Mouse (Mus musculus): ENCODE measurements around the gene Dagla. TPM values are rescaled to one million over a fixed set of nuclear protein-coding genes. Genes with fewer than 3 reads are reported as not detected.

Gene Dagla
- total and polyA plus RNA-seq, 2 experiments from 2014 or later = 0.60 to 0.92 TPM

GRCm38 (mm10) chr19:10225767-10226166 lies 78.9 kb downstream of the Dagla start:
- no peak overlapping the region for H3K9ac ChIP-seq (replicated peaks; ENCODE audit: low read depth, low read length)
- H3K27me3 ChIP-seq (ENCODE audit: control insufficient read depth, insufficient read depth, low read length) = no peaks in the 10 kb centered on the region
- H3K4me1 ChIP-seq (ENCODE audit: control insufficient read depth, insufficient read depth) = peaks cover 6% of the 10 kb centered on the region; the same call in 1 of the 2 replicates
- H3K36me3 ChIP-seq (replicated peaks; ENCODE audit: control insufficient read depth, insufficient read depth, low read length) = no peaks in the 10 kb centered on the region
- no peak overlapping the region for H3K4me3 ChIP-seq (ENCODE audit: low read depth, low read length)
- no peaks in the 10 kb centered on the region for H3K9me3 ChIP-seq (replicated peaks; ENCODE audit: control insufficient read depth, low read length)
- WGBS = 39% methylated on average over 4 of the region's 4 CpGs
- TF ChIP-seq CTCF (IDR thresholded peaks at IDR 0.05; ENCODE audit: low read depth) (no peak), EP300 (IDR thresholded peaks at IDR 0.05; ENCODE audit: low read depth) (no peak)
- H3K4me2 ChIP-seq (ENCODE audit: low read depth, low read length) = no peak overlapping the region
- DNase-seq (ENCODE audit: low spot score) (no peak), ATAC-seq (ENCODE audit: insufficient read depth, low read depth) (no peak)
- H3K27ac ChIP-seq (ENCODE audit: low read depth) = no peak overlapping the region

GRCm38 (mm10) chr19:10224637-10225453 lies 79.8 kb downstream of the Dagla start:
- DNase-seq (ENCODE audit: low spot score) (no peak), ATAC-seq (ENCODE audit: insufficient read depth, low read depth) (no peak)
- TF ChIP-seq EP300 (IDR thresholded peaks at IDR 0.05; ENCODE audit: low read depth) (no peak), CTCF (IDR thresholded peaks at IDR 0.05; ENCODE audit: low read depth) (no peak)
- Histone ChIP-seq H3K36me3 (replicated peaks; ENCODE audit: control insufficient read depth, insufficient read depth, low read length) (no peaks in the 10 kb centered on the region), H3K4me3 (ENCODE audit: low read depth, low read length) (no peak overlapping the region), H3K4me1 (ENCODE audit: control insufficient read depth, insufficient read depth) (peaks cover 6% of the 10 kb centered on the region; the same call in 1 of the 2 replicates), H3K4me2 (ENCODE audit: low read depth, low read length) (peak overlapping the region; percentile 24), H3K9ac (replicated peaks; ENCODE audit: low read depth, low read length) (no peak overlapping the region), H3K27me3 (ENCODE audit: control insufficient read depth, insufficient read depth, low read length) (no peaks in the 10 kb centered on the region), H3K9me3 (replicated peaks; ENCODE audit: control insufficient read depth, low read length) (no peaks in the 10 kb centered on the region), H3K27ac (ENCODE audit: low read depth) (no peak overlapping the region)
- WGBS = 16% methylated on average over 25 of the region's 26 CpGs

GRCm38 (mm10) chr19:10223561-10223960 lies 81.1 kb downstream of the Dagla start:
- H3K36me3 ChIP-seq (replicated peaks; ENCODE audit: control insufficient read depth, insufficient read depth, low read length) = no peaks in the 10 kb centered on the region
- H3K4me2 ChIP-seq (ENCODE audit: low read depth, low read length) = no peak overlapping the region
- 71% methylated on average over 4 of the region's 4 CpGs for WGBS
- H3K4me1 ChIP-seq (ENCODE audit: control insufficient read depth, insufficient read depth) = peaks cover 6% of the 10 kb centered on the region; the same call in 1 of the 2 replicates
- no peak for TF ChIP-seq CTCF (IDR thresholded peaks at IDR 0.05; ENCODE audit: low read depth)
- no peak for TF ChIP-seq EP300 (IDR thresholded peaks at IDR 0.05; ENCODE audit: low read depth)
- no peak for ATAC-seq (ENCODE audit: insufficient read depth, low read depth)
- H3K4me3 ChIP-seq (ENCODE audit: low read depth, low read length) = no peak overlapping the region
- H3K9ac ChIP-seq (replicated peaks; ENCODE audit: low read depth, low read length) = no peak overlapping the region
- H3K9me3 ChIP-seq (replicated peaks; ENCODE audit: control insufficient read depth, low read length) = no peaks in the 10 kb centered on the region
- no peaks in the 10 kb centered on the region for H3K27me3 ChIP-seq (ENCODE audit: control insufficient read depth, insufficient read depth, low read length)
- no peak for DNase-seq (ENCODE audit: low spot score)
- H3K27ac ChIP-seq (ENCODE audit: low read depth) = no peak overlapping the region

GRCm38 (mm10) chr19:10222656-10223055 lies 82.0 kb downstream of the Dagla start:
- Histone ChIP-seq H3K9ac (replicated peaks; ENCODE audit: low read depth, low read length) (no peak overlapping the region), H3K36me3 (replicated peaks; ENCODE audit: control insufficient read depth, insufficient read depth, low read length) (no peaks in the 10 kb centered on the region), H3K27me3 (ENCODE audit: control insufficient read depth, insufficient read depth, low read length) (no peaks in the 10 kb centered on the region), H3K4me2 (ENCODE audit: low read depth, low read length) (no peak overlapping the region), H3K4me3 (ENCODE audit: low read depth, low read length) (no peak overlapping the region), H3K27ac (ENCODE audit: low read depth) (no peak overlapping the region), H3K4me1 (ENCODE audit: control insufficient read depth, insufficient read depth) (peaks cover 6% of the 10 kb centered on the region; the same call in 1 of the 2 replicates), H3K9me3 (replicated peaks; ENCODE audit: control insufficient read depth, low read length) (no peaks in the 10 kb centered on the region)
- no peak for ATAC-seq (ENCODE audit: insufficient read depth, low read depth)
- 32% methylated on average over 8 of the region's 8 CpGs for WGBS
- TF ChIP-seq EP300 (IDR thresholded peaks at IDR 0.05; ENCODE audit: low read depth) (no peak), CTCF (IDR thresholded peaks at IDR 0.05; ENCODE audit: low read depth) (no peak)
- DNase-seq (ENCODE audit: low spot score) = no peak

- ATAC-seq (ENCODE audit: insufficient read depth, low read depth) (no peak; the same call in 1 of the 2 replicates), DNase-seq (ENCODE audit: low spot score) (no peak)
- H3K36me3 ChIP-seq (replicated peaks; ENCODE audit: control insufficient read depth, insufficient read depth, low read length) = no peaks in the 10 kb centered on the region
- TF ChIP-seq EP300 (IDR thresholded peaks at IDR 0.05; ENCODE audit: low read depth) = no peak
- no peak overlapping the region for H3K27ac ChIP-seq (ENCODE audit: low read depth)
- H3K27me3 ChIP-seq (ENCODE audit: control insufficient read depth, insufficient read depth, low read length) = no peaks in the 10 kb centered on the region
- H3K4me1 ChIP-seq (ENCODE audit: control insufficient read depth, insufficient read depth) = peaks cover 6% of the 10 kb centered on the region; the same call in 1 of the 2 replicates
- H3K9me3 ChIP-seq (replicated peaks; ENCODE audit: control insufficient read depth, low read length) = no peaks in the 10 kb centered on the region
- no peak overlapping the region for H3K4me2 ChIP-seq (ENCODE audit: low read depth, low read length)
- H3K4me3 ChIP-seq (ENCODE audit: low read depth, low read length) = no peak overlapping the region
- WGBS = 43% methylated on average over 4 of the region's 4 CpGs
- no peak overlapping the region for H3K9ac ChIP-seq (replicated peaks; ENCODE audit: low read depth, low read length)
Observed at GRCm38 (mm10) chr19:10221585-10221984, 83.1 kb downstream of the Dagla start.

Data from heart, postnatal 0 days (tissue).